Mouse (Mus musculus): ENCODE measurements around the gene Hoxd1.

DNA sequence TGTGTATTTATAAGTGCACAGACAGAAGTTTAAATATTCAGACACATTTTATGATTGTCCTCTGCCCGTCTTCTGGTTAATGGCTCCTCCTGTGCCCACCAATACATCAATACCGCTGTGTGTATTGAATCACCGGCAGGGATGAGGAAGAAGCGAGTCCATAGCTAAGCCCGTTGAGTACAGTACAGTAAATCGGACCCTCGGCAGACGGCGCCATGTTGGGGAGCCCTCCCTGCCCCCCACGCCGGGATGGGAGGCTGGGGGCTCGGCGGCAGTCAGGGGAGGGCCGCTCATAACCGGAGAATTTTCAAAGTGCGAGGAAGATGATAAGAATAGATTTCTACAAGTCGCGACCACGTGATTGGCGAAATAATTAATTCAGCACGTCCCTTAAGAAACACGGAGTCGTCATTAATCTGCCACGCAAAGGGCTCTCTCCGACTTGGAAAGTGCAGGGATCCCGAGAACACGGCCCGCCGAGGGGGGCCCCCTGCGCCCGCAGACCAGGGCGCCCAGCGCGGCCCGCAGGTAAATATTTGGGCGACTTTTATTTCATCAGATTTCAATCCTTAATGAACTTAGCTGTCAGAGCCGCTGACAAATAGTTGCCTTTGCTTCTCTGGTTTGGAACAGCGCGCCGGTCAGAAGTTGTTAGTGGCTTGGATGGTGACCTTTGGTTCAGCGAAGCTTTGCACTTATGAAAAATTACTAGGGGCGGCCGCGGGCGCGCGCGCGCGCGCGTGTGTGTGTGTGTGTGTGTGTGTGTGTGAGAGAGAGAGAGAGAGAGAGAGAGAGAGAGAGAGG lies 30.1 kb upstream of the Hoxd1 start:
- TF ChIP-seq CTCF (IDR thresholded peaks at IDR 0.05) = no peak
- no peak for TF ChIP-seq EP300 (IDR thresholded peaks at IDR 0.05; ENCODE audit: insufficient read depth, low read depth, low read length)
